Mouse (Mus musculus): ENCODE data around the gene Vcam1.
A peak's percentile ranks its signal among the peaks of the same experiment; 100 is the strongest.

The Vcam1 gene

DNA sequence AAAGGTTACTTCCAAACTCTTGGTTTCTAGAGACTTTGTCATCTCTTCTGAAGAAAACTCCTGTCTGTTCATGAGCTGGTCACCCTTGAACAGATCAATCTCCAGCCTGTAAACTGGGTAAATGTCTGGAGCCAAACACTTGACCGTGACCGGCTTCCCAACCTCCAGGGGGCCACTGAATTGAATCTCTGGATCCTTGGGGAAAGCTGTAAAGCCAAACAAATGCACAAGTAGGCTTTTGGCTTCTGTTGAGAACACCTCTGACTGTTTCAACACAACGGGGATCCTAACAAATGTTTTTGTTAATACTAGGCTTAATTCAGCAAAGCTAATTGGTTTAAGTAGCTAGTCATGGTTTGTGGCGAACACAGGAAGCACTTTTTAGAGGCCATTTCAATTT, 3.4 kb downstream of the Vcam1 start:
- peak; percentile 42 for DNase-seq

DNA sequence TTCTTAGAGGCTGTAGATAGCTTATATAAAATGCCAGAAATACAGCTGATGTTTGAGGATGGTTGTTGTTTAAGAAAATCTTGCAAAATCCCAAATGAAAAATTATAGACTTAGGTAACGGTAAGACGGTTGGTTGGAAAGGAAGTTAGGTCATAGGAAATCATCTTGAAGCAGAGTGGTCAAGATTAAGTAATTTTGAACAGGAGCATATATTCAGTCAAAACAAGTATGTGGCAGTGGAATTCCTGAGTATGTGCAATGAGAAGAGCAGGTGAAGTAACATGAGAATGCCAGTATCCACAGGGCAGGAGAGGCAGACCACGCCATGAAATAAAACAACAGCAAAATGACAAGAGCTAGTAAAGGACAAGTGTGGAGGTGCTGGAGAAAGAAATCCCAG, 5.7 kb downstream of the Vcam1 start:
- no peak for DNase-seq

DNA sequence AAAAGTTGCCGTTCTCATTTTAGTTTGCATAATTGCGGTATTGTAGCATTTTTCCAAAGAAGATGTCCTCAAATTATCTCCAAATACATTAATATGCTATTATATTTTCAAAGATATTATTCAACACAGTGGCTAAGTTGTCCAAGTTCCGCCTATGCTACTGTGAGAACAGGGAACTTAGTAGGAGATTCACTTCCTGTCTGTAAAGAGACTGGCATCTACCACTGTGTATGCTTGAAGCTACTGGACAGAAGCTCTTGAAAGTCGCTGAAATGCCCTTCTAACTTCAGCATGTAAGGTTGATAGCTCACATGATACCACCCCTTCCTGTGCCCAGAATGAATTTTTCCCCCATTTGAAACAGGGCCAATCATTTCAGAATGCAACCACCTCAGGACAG, 6.8 kb downstream of the Vcam1 start:
- no peak for DNase-seq

DNA sequence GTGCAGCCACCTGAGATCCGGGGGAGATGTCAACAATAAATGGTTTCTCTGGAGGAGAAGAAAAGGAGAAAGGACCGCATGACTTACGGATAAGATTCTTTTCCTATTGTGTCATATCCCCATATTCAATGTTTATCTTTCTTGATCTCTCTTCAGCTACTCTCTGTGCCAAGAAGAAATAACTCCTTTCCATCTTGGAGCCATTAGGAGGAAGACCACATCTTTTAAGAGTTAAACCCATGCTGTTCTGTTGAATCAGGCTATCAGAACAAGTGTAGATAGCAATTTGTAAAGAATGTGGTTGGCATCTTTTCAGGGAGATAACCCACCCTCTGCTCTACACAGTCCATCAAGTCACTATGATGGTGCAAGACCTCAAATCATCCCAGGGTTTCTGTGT, 8.5 kb downstream of the Vcam1 start:
- no peak for DNase-seq

DNA sequence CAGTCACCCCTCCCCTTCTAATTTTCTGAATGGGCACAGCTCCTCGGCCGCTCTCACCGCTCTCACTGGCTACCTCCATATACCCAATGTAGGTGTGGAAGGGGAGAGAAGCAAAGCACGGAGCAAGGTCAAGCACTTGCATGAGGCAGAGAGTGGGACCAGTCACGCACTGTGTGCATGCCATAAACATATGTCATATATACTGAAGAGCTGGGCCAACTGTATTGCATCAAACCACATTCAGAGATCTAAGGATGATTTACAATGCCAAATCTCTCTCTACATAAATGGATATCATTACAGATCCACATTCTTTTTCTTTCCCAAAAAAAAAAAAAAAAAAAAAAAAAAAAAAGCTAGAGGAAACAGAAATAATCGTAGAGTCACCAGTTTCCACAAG, 9.1 kb downstream of the Vcam1 start:
- no peak for DNase-seq

DNA sequence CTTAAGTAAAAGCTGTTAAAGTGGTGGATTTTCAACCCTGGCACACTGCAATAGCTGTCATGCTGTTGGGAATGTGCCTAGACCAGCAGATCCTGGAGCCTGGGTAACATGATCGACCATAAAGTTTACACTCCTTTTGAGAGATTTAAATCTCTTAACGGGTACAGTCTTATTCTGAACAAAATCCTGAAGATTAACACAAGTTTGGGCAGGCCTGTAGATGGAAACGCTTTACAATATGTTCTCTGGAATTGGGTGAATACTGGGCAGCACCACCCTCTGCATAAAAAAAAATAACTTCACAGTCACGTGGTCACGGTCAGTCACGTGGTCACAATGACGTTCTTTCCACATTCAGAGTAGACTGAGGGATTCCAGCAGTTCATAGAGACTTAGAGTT, 10.3 kb downstream of the Vcam1 start:
- no peak for DNase-seq

DNA sequence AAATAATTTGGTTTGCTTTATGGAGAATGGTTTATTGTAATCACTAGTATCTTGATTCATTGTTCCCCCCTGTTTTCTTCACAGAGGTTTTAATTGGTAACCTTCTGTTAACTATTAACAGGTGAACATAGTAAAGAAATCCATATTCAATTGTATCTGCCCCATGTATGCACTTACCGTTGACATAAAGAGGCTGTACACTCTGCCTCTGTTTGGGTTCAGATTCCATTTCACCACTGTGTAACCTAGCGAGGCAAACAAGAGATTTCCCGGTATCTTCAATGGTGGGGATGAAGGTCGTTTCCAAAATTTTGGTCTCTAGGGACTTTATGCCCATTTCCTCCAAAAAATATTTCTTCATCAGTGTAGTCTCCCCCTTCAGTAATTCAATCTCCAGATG, 12.4 kb downstream of the Vcam1 start:
- no peak for DNase-seq

GRCm38 (mm10) chr3:116114249-116115188, 15.0 kb downstream of the Vcam1 start:
- peak; percentile 54 for DNase-seq

GRCm38 (mm10) chr3:116113443-116114241, 15.8 kb downstream of the Vcam1 start:
- peak; percentile 71 for DNase-seq

DNA sequence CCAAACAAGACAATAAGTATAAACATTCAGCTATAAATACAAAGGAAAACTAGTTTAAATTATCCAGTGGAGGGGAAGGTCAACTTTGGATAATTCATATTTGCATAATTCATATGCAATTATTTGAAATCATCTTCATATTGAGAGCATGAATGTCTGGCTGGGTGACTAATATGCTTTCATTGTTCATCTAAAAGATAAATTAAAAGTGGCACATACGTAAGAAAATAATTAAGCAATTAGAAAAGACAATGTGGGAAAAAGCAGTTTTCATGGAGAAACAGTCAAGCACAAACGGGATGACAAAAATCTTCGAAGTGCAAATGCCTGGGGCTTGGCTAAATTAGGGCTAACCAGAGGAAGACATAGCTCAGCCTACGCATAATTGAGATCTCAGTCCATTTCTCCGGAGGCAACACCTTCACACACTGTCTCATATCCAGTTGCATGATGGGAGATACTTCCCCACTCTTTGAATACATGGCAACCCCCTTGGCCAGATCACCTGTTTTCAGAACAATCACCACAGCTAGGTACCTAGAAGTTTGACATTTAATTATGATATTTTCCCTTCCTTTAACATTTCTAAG, 16.6 kb downstream of the Vcam1 start:
- no peak for DNase-seq

GRCm38 (mm10) chr3:116105713-116106112, 23.8 kb downstream of the Vcam1 start:
- no peak for DNase-seq

GRCm38 (mm10) chr3:116104866-116105647, 24.4 kb downstream of the Vcam1 start:
- peak; percentile 87 for DNase-seq

GRCm38 (mm10) chr3:116104270-116104669, 25.2 kb downstream of the Vcam1 start:
- no peak for DNase-seq

DNA sequence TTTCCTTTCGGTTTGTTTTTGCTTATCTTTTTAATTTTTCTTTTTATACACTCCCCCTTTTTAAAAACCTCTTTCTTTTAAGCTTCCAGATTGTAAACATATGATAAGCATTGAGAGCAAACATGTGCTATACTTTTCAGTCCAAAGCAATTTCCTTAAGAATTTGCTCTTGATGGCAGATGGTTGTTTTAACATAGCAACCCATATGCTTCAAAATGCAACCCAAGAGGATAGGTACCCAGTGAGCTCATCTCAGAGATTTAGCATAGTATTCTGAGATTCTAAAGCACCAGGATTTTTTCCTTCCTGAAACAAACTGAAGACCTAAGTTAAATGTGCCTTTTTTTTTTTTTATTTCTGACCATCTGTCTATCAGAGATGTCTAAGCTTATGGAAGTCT, 28.6 kb downstream of the Vcam1 start:
- DNase-seq, result no peak

DNA sequence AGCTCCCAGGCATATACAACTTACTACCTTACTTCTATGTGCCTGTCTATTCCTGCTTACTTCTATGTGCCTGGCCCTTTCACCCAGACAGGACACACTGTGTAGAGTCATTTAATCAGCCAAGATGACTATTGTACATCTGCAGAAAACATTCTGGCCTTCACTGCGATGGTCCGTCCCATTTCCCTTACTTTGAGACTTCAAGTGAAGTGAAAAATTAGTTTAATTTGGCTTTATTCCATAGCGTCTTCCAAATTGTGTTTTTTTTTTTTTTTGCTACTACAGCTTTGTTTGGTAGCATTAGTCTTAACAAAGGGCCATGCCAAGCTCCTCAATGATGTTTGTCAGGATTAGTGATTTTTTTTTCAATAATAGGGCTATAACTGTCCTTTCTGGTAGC, 33.6 kb downstream of the Vcam1 start:
- no peak for DNase-seq

- no peak for DNase-seq
Observed at GRCm38 (mm10) chr3:116095312-116095711, 34.2 kb downstream of the Vcam1 start.

GRCm38 (mm10) chr3:116094886-116095285, 34.6 kb downstream of the Vcam1 start:
- DNase-seq, result no peak

DNA sequence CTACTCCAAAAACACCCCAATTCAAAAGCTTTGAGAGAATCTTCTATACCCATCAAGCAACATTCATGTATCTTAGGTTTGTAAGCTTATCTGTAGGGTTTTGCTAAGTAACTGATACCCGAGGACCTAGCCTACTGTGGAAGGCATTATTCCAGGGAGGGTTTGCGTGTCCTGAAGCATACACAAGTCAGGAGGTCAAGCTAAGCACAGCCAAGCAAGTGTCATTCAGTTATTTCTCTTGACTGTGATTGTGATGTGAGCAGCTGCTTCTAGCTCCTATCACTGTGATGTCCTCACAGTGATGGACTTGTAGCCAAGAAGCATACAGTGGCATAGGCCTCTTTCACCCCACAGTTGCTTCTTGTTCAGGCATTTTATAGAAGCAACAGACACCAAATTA, 35.2 kb downstream of the Vcam1 start:
- DNase-seq, result no peak

DNA sequence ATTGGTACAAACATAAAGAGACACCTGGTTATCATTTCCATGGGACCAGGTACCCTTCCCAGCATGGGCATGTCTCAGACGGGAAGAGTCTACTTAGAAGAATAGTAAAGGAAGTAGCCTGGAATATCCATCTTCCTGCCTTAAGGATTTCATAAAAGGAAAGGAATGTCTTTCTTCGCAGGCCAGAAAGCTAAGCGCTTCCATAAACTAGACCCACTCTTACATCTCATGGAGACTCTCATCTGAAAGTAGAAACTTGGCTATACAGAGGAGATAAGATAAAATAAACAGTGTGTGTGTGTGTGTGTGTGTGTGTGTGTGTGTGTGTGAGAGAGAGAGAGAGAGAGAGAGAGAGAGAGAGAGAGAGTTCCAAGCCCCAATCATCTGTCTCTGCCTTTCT, 36.9 kb downstream of the Vcam1 start:
- DNase-seq, result no peak

DNA sequence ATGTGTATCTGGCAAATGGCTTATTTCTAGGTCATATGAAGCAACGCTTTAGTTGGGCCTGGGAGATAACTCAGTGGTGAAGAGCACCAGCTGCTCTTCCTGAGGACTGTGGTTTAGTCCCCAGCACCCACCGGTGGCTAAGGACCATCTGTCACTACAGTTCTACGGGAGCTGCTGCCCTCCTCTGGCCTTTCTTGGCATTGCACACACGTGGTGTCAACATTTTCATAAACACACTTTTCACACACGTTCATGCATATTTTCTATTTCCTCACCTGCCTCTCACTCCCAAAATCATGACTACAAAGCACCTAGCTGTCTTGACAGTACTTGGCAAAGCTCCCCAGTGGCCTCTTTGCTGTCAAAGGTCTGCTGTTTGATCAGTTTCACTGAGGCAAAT, 37.8 kb downstream of the Vcam1 start:
- no peak for DNase-seq

DNA sequence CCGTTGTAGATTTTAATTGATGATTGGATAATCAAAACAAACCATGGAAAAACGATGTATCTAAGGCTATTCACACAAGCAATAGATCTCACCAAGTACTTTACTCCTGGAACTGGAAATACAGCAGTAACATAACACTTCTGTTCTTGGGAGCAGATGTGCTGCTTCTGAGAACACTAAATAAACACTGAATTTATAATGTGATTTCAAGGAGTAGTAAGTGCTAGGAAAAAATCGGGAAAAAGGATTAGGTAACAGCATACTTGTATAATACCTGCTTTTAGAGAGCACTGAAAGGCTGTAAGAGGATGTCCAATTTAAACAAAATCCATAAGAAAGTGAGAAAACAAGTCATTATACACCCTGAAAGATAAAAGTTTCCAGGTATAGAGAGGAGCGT, 43.5 kb downstream of the Vcam1 start:
- DNase-seq, result no peak

DNA sequence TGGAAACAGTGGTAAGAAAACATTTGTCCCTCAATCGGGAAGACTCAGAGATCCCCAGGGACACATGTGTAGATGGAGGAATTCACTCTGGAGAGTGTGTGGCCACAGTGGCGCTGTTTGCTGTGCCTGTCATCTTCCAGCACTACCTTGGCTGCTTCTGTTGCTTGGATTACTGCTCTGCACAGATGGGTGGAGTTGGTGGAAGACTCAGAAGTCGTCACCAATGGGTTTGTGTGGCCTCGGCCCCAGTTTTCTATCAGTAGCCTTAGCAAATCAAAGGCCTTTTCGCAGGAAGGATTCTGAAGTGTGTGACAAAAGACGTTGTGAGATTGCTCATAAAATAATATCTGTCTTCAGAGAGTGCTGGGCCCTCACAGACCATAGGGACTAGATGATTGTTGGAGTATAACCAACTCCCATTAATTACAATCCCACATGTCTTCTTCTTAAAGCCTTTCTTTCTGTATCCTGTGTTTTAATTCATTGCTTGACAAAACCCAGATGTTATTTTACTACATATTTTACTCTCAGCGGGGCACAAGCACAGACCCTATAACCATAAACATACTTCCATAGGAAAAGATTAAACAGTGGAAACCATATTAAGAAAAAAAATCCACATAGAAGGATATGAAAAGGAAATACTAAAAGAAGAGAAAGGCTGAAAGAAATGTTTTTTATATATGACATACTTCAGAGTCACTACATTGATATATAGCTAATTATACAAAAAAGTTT, 48.4 kb downstream of the Vcam1 start:
- peak; percentile 27 for DNase-seq
